Mouse (Mus musculus) liver, embryonic 14.5 days (tissue): ENCODE results near the gene Capn2.
A peak's percentile ranks its signal among the peaks of the same experiment; 100 is the strongest.

ENCODE experiments used
- CTCF ChIP-seq: IDR thresholded peaks from 2 replicates; pipeline ENCODE4 v1.5.1; 2016; ENCODE audit warnings: antibody characterized with exemption, low read depth, control low read depth
- EP300 ChIP-seq: IDR thresholded peaks from 2 replicates; pipeline ENCODE4 v1.6.1; 2016; ENCODE audit warnings: antibody characterized with exemption, low read depth

DNA sequence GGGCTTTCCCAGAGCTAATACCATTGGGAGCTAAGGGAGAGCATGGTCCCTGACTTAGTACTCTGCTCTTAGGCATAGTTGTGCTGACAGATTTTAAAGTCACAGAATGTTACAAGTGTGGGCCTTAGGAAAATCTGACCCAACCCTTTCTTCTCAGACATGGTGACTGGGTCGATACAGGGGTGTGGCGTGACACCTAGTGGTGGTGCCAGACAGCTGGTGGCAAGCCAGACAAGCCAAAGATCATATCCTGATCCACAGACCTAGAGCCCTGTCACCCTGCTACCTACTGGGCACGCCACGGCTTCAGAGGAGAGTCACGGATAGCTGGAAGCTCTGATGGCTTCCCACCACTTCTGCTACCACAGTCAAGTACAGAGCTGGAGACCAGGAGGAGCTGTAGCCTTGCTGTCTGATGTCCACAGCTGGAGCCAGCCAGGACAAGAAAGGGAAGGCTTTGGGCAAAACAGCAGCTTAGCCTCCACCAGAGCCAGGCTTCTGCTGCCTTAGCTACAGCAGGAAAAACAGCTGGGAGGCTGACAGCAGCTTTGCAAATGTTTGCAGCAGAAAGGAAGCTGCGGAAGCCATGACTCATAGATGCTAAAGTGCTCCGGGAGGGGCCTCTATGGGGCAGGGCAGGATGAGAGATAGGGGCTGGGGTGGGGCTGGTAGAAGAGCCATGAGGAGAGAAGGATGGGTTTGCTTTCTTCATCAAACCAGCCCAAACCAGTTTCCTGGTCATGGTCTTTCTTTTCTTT lies 11.0 kb downstream of the Capn2 start:
- TF ChIP-seq CTCF (peak; percentile 37; the same call in 1 of the 2 replicates), EP300 (no peak)
